Mouse (Mus musculus): ENCODE data around the gene Dtwd1.
A peak's percentile ranks its signal among the peaks of the same experiment; 100 is the strongest.
"Not testable (repeated sequence)": the region's sequence is repeated elsewhere in the genome, so short reads cannot be mapped to it uniquely, and the experiment has no call there.

Dtwd1 gene

DNA sequence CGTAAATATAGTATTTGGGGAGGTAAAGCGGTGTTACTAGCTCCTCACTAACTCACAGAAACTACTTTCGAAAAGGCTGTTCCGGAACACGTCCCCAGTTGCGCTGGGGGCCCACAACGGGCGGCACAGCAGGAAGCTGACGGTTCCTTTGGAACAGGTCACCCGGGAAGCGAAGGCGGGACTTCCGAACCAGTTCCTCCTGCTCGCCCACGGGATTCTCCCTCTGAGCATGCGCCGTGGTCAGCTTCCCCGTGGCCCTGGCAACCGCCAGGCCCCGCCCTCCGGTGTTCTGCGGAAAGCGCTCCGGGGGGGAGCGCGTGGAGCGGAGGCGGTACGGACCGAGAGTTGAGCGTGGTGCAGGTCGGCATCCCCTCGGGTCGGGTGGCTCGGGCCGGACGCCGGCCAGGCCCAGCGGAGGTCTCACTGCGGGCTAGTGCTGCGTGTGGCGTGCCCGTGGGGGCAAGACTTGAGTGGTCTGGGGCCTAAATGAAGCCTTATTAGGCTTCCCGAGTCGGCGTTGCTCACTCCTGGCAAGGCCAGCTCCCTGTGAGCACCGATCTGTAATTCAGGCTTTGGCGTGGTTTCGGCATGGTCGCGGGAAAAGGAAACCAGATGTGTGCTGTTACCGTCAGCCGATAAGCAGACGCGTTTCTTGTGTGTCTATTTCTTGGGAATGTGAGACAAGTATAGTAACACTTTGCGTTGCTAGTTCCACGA is at the start of gene Dtwd1, which contains the start of gene Fam227b:
Gene Dtwd1, plus strand, starts transcription at position 287 of the 717 bp plus-strand sequence.
Gene Fam227b, minus strand, starts transcription at position 150 of the 717 bp plus-strand sequence.
- DNase-seq (ENCODE audit: low spot score), result peak; percentile 96

DNA sequence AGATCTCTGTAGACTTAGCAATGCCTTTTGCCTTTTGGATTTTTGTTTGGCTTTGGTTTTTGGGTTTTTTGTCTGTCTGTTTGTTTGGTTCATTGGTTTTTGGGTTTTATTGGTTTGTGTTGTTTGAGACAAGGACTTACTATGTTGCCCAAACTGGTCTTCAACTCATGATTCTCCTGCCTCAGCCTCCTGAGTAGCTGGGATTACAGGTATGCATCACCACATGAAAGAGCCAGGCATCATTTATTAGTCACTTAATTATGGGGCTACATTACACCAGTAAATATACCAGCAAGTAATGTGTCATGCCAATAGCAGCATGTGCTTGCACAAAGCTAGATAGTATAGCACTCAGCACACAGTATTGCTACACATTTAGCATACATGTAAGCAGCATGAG is 4.2 kb upstream of the Dtwd1 start:
- DNase-seq (ENCODE audit: low spot score), result no peak

DNA sequence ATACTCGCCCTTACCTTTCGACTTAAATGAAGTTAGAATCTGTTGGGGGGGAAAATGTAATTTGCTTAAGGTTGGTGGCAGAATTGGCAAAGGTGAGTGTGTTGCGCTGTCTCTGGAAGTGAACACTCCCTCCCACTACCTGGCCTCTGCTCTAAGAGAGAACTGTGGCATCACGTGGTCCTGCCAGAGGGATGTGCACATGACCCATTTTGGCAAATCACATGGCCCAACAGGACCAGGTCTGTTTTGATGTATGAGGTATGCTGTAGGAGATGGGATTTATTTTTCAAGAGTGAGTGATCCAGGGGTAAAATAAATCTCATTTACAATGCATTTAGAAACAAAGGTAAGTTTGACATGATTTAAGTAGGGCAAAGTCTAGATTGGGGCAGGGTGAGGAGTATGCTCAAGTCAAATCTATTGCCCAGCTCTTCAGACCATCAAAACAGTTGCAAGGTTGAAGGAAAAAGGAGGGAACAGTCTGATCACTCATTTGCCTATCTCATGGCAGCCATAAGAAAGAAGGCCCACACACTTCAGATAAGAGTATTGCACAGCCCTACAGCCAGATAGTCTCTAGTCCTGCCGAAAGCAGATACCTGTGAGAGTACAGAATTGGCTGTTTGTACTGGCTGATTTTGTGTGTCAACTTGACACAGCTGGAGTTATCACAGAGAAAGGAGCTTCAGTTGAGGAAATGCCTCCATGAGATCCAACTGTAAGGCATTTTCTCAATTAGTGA is 13.5 kb downstream of the Dtwd1 start:
- peak; percentile 12 for DNase-seq (ENCODE audit: low spot score)

DNA sequence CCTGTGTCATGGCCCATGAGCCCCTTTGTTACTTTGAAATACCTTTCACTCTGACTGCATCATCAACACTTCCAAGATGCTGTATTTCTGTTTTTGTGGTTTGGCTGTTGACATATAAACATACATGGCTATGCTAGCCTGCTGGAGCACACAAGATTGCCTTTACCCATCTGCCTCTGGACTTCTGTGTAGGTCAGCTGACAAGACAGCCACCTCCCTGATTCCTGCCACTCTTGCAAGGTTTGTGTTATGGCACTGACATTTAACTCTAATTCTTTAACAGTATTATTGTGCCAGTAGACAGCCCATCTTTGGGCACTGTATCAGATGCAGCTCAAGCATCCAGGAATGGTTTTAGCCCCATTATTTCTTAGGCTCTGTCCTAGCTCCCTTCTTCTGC is 14.4 kb downstream of the Dtwd1 start:
- no peak for DNase-seq (ENCODE audit: low spot score)

DNA sequence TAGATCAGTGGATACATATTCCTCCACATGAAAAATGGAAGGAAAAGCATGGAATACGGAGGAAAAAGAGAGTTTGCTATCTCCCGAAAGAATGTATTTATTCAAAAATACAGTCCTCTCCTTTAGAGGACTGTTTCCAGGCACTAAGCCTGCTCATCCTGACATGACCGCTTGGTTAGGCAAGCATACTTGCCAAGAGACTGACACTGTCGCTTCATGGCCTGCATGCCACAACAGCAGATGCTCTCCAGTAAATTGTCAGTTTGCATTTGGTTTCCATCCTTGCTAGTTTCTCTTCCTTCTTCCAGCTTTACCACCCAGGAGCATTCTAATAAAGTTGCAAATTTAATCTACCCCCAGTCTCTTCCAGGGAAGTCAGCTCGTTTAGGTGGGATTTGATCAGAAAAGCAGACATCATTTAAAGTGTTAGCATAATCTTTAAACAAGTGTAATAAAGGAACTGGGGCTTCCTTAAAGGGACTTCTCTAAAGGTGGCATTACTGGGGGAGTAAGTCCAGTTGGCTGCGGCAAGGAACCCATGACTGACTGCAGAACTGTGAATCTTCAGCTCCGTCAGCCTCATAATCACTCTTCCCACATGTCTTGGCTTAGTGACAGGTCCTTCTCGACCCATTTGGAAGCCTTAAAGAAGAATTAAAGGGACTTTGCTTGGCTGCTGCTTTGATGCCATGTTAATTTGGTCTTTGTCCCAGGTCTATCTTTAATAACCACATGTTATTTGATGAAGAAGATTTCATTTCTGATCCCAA is 15.1 kb downstream of the Dtwd1 start:
- no peak for DNase-seq (ENCODE audit: low spot score)

DNA sequence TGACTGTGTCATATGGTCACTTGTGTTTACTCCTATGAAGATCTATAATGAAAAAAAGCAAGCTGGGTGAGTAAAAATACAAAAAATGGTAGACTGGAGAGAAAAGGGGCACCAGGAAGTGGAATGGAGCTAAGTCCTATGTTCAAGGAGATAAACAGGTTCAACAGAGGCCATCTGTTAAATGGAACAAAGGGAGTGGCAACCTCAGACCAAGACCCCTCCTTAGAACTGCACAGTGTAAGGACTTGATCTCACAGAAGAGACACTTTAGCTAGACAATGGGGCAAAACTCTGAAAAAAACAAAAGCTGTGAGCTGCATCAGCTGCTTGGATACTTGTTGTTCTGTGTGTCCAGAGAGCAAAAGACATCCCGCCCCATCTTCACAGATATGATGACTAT is 19.5 kb downstream of the Dtwd1 start:
- no peak for DNase-seq (ENCODE audit: low spot score)

DNA sequence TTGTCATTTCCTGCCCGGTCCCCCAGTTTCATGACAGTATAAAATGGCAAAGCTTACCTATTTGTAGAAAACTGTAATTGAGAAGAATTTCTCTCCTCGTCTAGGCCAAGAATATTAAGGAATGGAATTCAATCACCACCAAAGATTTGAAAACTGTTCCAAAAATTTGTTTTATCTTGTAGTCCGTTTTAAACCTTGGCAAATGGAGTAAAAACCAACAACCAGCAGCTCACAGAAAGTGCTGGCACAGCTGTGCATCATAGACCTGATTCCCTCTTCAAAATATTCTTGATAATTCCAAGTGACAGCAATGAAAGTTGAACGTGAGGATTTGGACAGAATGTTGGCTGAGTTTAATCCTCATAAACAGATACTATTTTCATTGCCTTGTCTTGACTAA is 39.4 kb downstream of the Dtwd1 start:
- no peak for DNase-seq (ENCODE audit: low spot score)

DNA sequence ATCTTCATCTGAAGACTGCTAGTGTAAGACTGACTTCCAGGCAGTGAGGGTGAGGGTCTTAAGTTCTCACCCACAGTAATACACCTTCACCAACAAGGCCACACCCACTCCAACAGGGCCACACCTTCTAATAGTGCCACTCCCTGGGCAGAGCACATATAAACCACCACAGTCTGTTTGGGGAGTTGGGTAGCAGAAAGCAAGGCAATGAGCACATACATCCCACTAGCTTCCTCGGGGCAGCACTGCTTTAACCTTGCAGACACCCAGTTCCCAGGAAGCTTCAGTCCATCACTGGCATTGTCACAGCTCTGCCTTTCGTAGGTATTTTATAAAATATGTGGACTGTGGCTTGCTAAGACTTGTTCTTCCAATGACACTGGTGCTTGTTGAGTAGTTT is 40.2 kb downstream of the Dtwd1 start:
- no peak for DNase-seq (ENCODE audit: low spot score)

DNA sequence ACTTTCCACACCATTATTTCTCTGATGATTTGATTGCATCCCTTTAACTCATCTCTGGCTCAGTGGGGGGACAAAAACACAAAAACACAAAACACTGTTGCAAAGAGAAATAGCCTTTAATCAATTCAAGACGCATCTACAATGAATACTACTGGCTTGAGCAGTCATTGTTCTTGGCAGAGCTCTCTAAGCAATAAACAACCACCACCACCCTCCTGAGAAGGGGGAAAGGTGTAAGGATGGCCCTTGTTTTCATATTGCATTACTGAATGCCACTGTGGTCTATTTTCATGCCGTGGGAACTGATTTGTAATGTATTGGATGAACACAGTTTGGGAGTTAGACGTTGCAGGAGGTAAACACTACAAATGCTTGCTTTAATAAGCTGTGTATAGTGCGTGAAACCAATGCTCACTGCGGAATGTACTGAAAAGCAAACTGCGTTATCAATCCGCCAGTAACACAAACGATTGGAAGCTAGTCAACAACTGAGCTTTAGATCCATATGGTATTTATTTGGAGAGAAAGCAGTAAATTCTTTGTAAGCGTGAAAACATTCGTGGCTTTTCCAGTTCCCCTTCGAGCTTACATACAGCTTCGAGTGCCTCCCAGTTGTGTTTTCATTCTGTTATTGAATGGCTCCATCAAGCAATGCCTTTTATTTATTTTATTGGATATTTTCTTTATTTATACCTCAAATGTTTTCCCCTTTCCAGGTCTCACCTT is 43.9 kb downstream of the Dtwd1 start:
- DNase-seq (ENCODE audit: low spot score), result no peak

DNA sequence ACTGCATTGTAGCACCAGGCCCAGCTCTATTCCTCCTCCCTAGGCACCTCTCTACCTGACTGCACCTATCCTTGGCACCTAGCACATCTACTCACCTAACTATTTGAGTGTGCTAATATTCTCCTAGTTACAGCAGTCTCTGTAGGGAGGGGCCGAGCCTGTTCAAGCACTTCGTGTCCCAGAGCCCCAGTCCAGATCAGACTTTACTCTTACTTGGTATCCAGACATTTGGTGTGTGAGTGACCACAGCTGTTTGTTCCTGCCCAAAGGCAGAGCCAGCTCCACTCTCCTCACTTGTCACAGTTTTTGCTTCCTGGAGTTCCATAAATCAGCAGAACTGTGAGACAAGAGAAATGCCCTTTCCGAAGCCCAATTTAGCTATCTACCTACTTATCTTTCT is 47.0 kb downstream of the Dtwd1 start:
- DNase-seq (ENCODE audit: low spot score), result no peak

DNA sequence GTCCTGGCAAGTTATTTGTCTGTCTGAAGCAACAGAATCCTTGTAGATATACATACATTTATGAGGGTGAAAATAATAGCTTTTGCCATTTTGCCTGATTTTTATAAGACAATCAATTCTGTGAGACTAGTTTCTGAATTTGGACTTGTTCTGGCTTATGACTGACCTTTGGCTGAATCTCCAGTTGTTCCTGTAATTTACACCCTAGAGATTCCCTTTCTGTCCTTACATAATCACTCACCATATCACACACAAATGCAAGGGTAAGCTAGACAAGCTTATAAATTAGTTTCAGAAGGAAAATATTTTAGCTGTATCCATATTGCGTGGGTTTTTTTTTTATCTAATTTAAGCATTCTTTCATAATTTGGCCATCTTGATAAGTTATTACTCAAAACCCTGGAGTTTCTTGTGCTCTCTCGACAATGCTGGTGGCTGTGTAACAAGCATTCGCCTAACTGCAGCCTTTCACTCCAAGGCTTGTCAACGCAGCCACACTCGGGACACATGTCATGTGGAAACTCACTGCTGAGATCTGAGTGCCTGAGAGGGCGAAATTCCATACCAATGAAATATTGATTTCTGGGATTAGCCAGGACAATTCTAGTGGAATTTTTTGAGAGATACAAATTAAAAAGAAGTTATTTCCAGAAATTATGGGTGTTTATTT is 59.2 kb downstream of the Dtwd1 start:
- no peak for DNase-seq (ENCODE audit: low spot score)

DNA sequence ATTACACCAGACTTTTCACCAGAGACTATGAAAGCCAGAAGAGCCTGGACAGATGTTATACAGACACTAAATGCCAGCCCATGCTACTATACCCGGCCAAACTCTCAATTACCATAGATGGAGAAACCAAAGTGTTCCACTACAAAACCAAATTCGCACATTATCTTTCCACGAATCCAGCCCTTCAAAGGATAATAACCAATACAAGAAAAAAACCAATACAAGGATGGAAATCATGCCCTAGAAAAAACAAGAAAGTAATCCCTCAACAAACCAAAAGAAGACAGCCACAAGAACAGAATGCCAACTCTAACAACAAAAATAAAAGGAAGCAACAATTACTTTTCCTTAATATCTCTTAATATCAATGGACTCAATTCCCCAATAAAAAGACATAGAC is 62.9 kb downstream of the Dtwd1 start, which contains the start of gene Gm17555:
Gene Gm17555, plus strand, starts transcription at position 301 of the 400 bp plus-strand sequence.
- not testable (repeated sequence) for DNase-seq (ENCODE audit: low spot score)
